Mouse (Mus musculus) thymus, adult 2 months (tissue): ENCODE data around the gene Enox2.

Experiments
- CTCF ChIP-seq: fragments of 200-500 bp; IDR thresholded peaks from 2 replicates; pipeline ENCODE4 v1.5.1; 2012; ENCODE audit warnings: mild to moderate bottlenecking, control low read depth, low read length, moderate library complexity, borderline replicate concordance; ENCODE audit not compliant: control insufficient read depth, poor library complexity, insufficient read depth; ENCODE audit errors: extremely low read depth
- POLR2A ChIP-seq: fragments of 200-500 bp; IDR thresholded peaks from 2 replicates; pipeline ENCODE4 v1.6.1; 2012; ENCODE audit warnings: mild to moderate bottlenecking, low read length, control low read depth, moderate library complexity; ENCODE audit not compliant: control insufficient read depth, poor library complexity, insufficient read depth; ENCODE audit errors: extremely low read depth

DNA sequence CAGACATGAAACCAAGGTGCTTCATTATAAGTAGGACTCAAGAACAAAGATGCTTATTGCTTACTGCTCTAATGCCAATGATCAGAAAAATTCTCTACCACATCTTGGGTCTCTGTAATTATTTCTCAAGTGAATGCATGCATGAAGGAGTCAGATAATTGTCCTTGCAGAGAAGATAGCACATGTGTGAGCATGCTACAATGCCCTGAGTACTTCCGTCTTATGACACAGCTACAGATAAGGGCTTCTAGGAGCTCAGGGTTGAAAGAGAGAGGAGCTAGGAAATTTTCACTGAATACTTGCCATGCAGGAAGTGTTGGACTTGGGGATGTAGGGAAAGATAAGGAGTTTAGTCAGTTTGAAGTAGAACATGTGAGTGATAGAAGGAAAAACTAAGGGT, 285.2 kb downstream of the Enox2 start:
- no peak for TF ChIP-seq POLR2A
- TF ChIP-seq CTCF = no peak
